Mouse (Mus musculus): Measurements from ENCODE around the gene Slit1. TPM values are rescaled to one million over a fixed set of nuclear protein-coding genes. Genes with fewer than 3 reads are reported as not detected.

Gene Slit1
- polyA plus RNA-seq, 1 experiment from 2014 or later, result 3.2 TPM

GRCm38 (mm10) chr19:41686194-41686593 is 57.3 kb downstream of the Slit1 start:
- Histone ChIP-seq H3K4me3 (replicated peaks; ENCODE audit: low read depth, low read length) (no peak overlapping the region), H3K36me3 (ENCODE audit: insufficient read depth, low read length) (no peaks in the 10 kb centered on the region), H3K4me2 (ENCODE audit: low read length) (no peak overlapping the region), H3K27me3 (ENCODE audit: insufficient read depth, low read length) (no peaks in the 10 kb centered on the region), H3K9ac (ENCODE audit: low read depth, low read length) (no peak overlapping the region), H3K9me3 (replicated peaks; ENCODE audit: low read length) (no peaks in the 10 kb centered on the region), H3K4me1 (replicated peaks; ENCODE audit: insufficient read depth, low read length) (no peaks in the 10 kb centered on the region), H3K27ac (no peak overlapping the region)
- DNase-seq (ENCODE audit: low spot score), result no peak
- no peak for ATAC-seq (replicated peaks; ENCODE audit: low FRiP score, low read depth)
- TF ChIP-seq CTCF (IDR thresholded peaks at IDR 0.05; ENCODE audit: low read depth), result no peak; the same call in 1 of the 2 replicates
- WGBS, result 90% methylated on average over 2 of the region's 2 CpGs

GRCm38 (mm10) chr19:41685453-41686086 is 57.9 kb downstream of the Slit1 start:
- Histone ChIP-seq H3K9me3 (replicated peaks; ENCODE audit: low read length) (no peaks in the 10 kb centered on the region), H3K4me1 (replicated peaks; ENCODE audit: insufficient read depth, low read length) (no peaks in the 10 kb centered on the region), H3K27me3 (ENCODE audit: insufficient read depth, low read length) (no peaks in the 10 kb centered on the region), H3K4me3 (replicated peaks; ENCODE audit: low read depth, low read length) (no peak overlapping the region), H3K9ac (ENCODE audit: low read depth, low read length) (no peak overlapping the region), H3K36me3 (ENCODE audit: insufficient read depth, low read length) (no peaks in the 10 kb centered on the region), H3K4me2 (ENCODE audit: low read length) (no peak overlapping the region), H3K27ac (no peak overlapping the region)
- DNase-seq (ENCODE audit: low spot score) (no peak), ATAC-seq (replicated peaks; ENCODE audit: low FRiP score, low read depth) (no peak)
- WGBS, result 85% methylated on average over 13 of the region's 13 CpGs
- no peak for TF ChIP-seq CTCF (IDR thresholded peaks at IDR 0.05; ENCODE audit: low read depth)

- 74% methylated on average over 1 of the region's 1 CpGs for WGBS
- no peak overlapping the region for H3K9ac ChIP-seq (ENCODE audit: low read depth, low read length)
- no peaks in the 10 kb centered on the region for H3K36me3 ChIP-seq (ENCODE audit: insufficient read depth, low read length)
- DNase-seq (ENCODE audit: low spot score) (no peak), ATAC-seq (replicated peaks; ENCODE audit: low FRiP score, low read depth) (no peak)
- H3K4me2 ChIP-seq (ENCODE audit: low read length), result no peak overlapping the region
- H3K4me1 ChIP-seq (replicated peaks; ENCODE audit: insufficient read depth, low read length), result no peaks in the 10 kb centered on the region
- no peaks in the 10 kb centered on the region for H3K27me3 ChIP-seq (ENCODE audit: insufficient read depth, low read length)
- H3K9me3 ChIP-seq (replicated peaks; ENCODE audit: low read length), result no peaks in the 10 kb centered on the region
- no peak overlapping the region for H3K4me3 ChIP-seq (replicated peaks; ENCODE audit: low read depth, low read length)
- no peak for TF ChIP-seq CTCF (IDR thresholded peaks at IDR 0.05; ENCODE audit: low read depth)
- no peak overlapping the region for H3K27ac ChIP-seq
Observed at GRCm38 (mm10) chr19:41684874-41685273, 58.6 kb downstream of the Slit1 start.

- WGBS, result 73% methylated on average over 1 of the region's 1 CpGs
- ATAC-seq (replicated peaks; ENCODE audit: low FRiP score, low read depth) (no peak), DNase-seq (ENCODE audit: low spot score) (no peak)
Observed at GRCm38 (mm10) chr19:41683951-41684350, 59.5 kb downstream of the Slit1 start.

GRCm38 (mm10) chr19:41680267-41680666 is 63.2 kb downstream of the Slit1 start:
- H3K4me1 ChIP-seq (replicated peaks; ENCODE audit: insufficient read depth, low read length), result no peaks in the 10 kb centered on the region
- WGBS, result 55% methylated on average over 1 of the region's 1 CpGs
- H3K9ac ChIP-seq (ENCODE audit: low read depth, low read length), result no peak overlapping the region
- H3K9me3 ChIP-seq (replicated peaks; ENCODE audit: low read length), result no peaks in the 10 kb centered on the region
- no peak for DNase-seq (ENCODE audit: low spot score)
- H3K27me3 ChIP-seq (ENCODE audit: insufficient read depth, low read length), result no peaks in the 10 kb centered on the region
- no peak overlapping the region for H3K4me3 ChIP-seq (replicated peaks; ENCODE audit: low read depth, low read length)
- no peaks in the 10 kb centered on the region for H3K36me3 ChIP-seq (ENCODE audit: insufficient read depth, low read length)
- no peak for ATAC-seq (replicated peaks; ENCODE audit: low FRiP score, low read depth)
- no peak overlapping the region for H3K27ac ChIP-seq
- no peak overlapping the region for H3K4me2 ChIP-seq (ENCODE audit: low read length)
- no peak for TF ChIP-seq CTCF (IDR thresholded peaks at IDR 0.05; ENCODE audit: low read depth)

More at GRCm38 (mm10) chr19:41683951-41684350, 59.5 kb downstream of the Slit1 start:
- Histone ChIP-seq H3K4me1 (replicated peaks; ENCODE audit: insufficient read depth, low read length) (no peaks in the 10 kb centered on the region), H3K4me3 (replicated peaks; ENCODE audit: low read depth, low read length) (no peak overlapping the region), H3K4me2 (ENCODE audit: low read length) (no peak overlapping the region), H3K9me3 (replicated peaks; ENCODE audit: low read length) (no peaks in the 10 kb centered on the region), H3K36me3 (ENCODE audit: insufficient read depth, low read length) (no peaks in the 10 kb centered on the region), H3K9ac (ENCODE audit: low read depth, low read length) (no peak overlapping the region), H3K27me3 (ENCODE audit: insufficient read depth, low read length) (no peaks in the 10 kb centered on the region), H3K27ac (no peak overlapping the region)
- TF ChIP-seq CTCF (IDR thresholded peaks at IDR 0.05; ENCODE audit: low read depth), result no peak

- DNase-seq (ENCODE audit: low spot score), result no peak
- no peak for TF ChIP-seq CTCF (IDR thresholded peaks at IDR 0.05; ENCODE audit: low read depth)
- WGBS, result 25% methylated on average over 15 of the region's 15 CpGs
- no peak overlapping the region for H3K4me3 ChIP-seq (replicated peaks; ENCODE audit: low read depth, low read length)
- no peaks in the 10 kb centered on the region for H3K36me3 ChIP-seq (ENCODE audit: insufficient read depth, low read length)
- no peaks in the 10 kb centered on the region for H3K4me1 ChIP-seq (replicated peaks; ENCODE audit: insufficient read depth, low read length)
- H3K9me3 ChIP-seq (replicated peaks; ENCODE audit: low read length), result no peaks in the 10 kb centered on the region
- no peaks in the 10 kb centered on the region for H3K27me3 ChIP-seq (ENCODE audit: insufficient read depth, low read length)
- no peak for ATAC-seq (replicated peaks; ENCODE audit: low FRiP score, low read depth)
- no peak overlapping the region for H3K9ac ChIP-seq (ENCODE audit: low read depth, low read length)
- no peak overlapping the region for H3K4me2 ChIP-seq (ENCODE audit: low read length)
- no peak overlapping the region for H3K27ac ChIP-seq
Observed at GRCm38 (mm10) chr19:41679028-41679427, 64.4 kb downstream of the Slit1 start.

- H3K9ac ChIP-seq (ENCODE audit: low read depth, low read length), result no peak overlapping the region
- WGBS, result 53% methylated on average over 4 of the region's 4 CpGs
- H3K36me3 ChIP-seq (ENCODE audit: insufficient read depth, low read length), result no peaks in the 10 kb centered on the region
- no peaks in the 10 kb centered on the region for H3K9me3 ChIP-seq (replicated peaks; ENCODE audit: low read length)
- no peak overlapping the region for H3K4me2 ChIP-seq (ENCODE audit: low read length)
- DNase-seq (ENCODE audit: low spot score) (no peak), ATAC-seq (replicated peaks; ENCODE audit: low FRiP score, low read depth) (no peak)
- H3K27me3 ChIP-seq (ENCODE audit: insufficient read depth, low read length), result no peaks in the 10 kb centered on the region
- H3K27ac ChIP-seq, result no peak overlapping the region
- no peak for TF ChIP-seq CTCF (IDR thresholded peaks at IDR 0.05; ENCODE audit: low read depth)
- H3K4me1 ChIP-seq (replicated peaks; ENCODE audit: insufficient read depth, low read length), result no peaks in the 10 kb centered on the region
- no peak overlapping the region for H3K4me3 ChIP-seq (replicated peaks; ENCODE audit: low read depth, low read length)
Observed at GRCm38 (mm10) chr19:41677575-41677974, 65.9 kb downstream of the Slit1 start.
